In the genomic region with DNA sequence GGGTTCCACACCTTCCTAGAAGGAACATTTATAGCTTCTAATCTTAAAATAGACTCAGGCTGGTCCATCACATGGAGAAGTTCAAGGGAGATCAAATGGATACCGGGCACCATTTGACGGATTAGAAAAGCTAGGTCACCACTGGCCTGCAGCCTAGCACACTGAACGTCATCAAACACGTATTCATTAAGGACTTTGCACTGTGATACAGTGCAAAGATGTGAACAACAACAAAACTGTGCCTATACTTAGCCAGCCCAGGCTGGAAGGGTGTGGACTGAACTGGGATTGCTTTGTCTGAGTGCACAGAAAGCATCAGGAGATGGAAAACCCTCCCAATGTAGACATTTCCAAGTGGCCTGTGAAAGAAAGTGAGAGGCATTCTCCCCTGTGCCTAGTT, we compare ENCODE assay signal across 10 mouse cellular contexts. TPM values are rescaled to one million over a fixed set of nuclear protein-coding genes. Genes with fewer than 3 reads are reported as not detected.
DNase-seq lines count a peak whose midpoint lies in the region; TF ChIP-seq lines count a peak whose summit lies in the region.
"Had no signal": no experiment of that assay in that cellular context is flagged by ENCODE, and none has a peak within 500 bp of the region (broad histone marks: within the 10 kb centered on the region; RNA-seq: fewer than 3 reads in every experiment).

No protein-coding gene starts in this region.

- 79% methylated on average over 4 of the region's 4 CpGs for WGBS in heart, embryonic 10.5 days
- 87% methylated on average over 4 of the region's 4 CpGs for WGBS in midbrain, embryonic 10.5 days

- intact Hi-C loops in heart, postnatal 10 days (cut with DNase I) = no loop called here

- peaks cover 18% of the 10 kb centered on the region for H3K4me1 ChIP-seq in heart, embryonic 10.5 days
- H3K4me1 ChIP-seq in bone marrow macrophage, adult 2 months (ENCODE audit: control insufficient read depth, insufficient read depth, low read length) = peaks cover 7% of the 10 kb centered on the region; the same call in 1 of the 2 replicates
- H3K4me1 ChIP-seq in midbrain, embryonic 10.5 days = peaks cover 21% of the 10 kb centered on the region

- no peaks in the 10 kb centered on the region for H3K27me3 ChIP-seq in heart, embryonic 10.5 days (ENCODE audit: insufficient read depth, poor library complexity, severe bottlenecking)
- no peaks in the 10 kb centered on the region for H3K27me3 ChIP-seq in midbrain, embryonic 10.5 days (ENCODE audit: low read depth, poor library complexity, severe bottlenecking)

- H3K9me3 ChIP-seq in heart, embryonic 10.5 days = no peaks in the 10 kb centered on the region
- H3K9me3 ChIP-seq in midbrain, embryonic 10.5 days (replicated peaks) = no peaks in the 10 kb centered on the region
- H3K9me3 ChIP-seq: G1E had no signal

- peaks cover 16% of the 10 kb centered on the region for H3K36me3 ChIP-seq in heart, embryonic 10.5 days
- H3K36me3 ChIP-seq in midbrain, embryonic 10.5 days = peaks cover 19% of the 10 kb centered on the region
- H3K36me3 ChIP-seq: G1E had no signal

- TF ChIP-seq POLR2A in bone marrow macrophage, adult 2 months (IDR thresholded peaks at IDR 0.05; ENCODE audit: borderline replicate concordance, low read depth, low read length) = no peak

- no peak for DNase-seq in heart, embryonic 10.5 days (ENCODE audit: low spot score)
- DNase-seq in heart, postnatal 10 days = no peak
- DNase-seq in gastrocnemius, postnatal 25 days = peak; percentile 75
- DNase-seq in midbrain, embryonic 10.5 days (ENCODE audit: low spot score) = no peak
- no peak for DNase-seq in right cerebral cortex, adult 18-20 months
- DNase-seq in urinary bladder, postnatal 4 days (ENCODE audit: low spot score in 2 of 2) = no peak
- DNase-seq in lung, postnatal 25 days (ENCODE audit: low spot score) = no peak

- H3K27ac ChIP-seq in heart, embryonic 10.5 days = peak overlapping the region; percentile 93
- H3K27ac ChIP-seq in bone marrow macrophage, adult 2 months (ENCODE audit: insufficient read depth, low read depth, low read length) = peak overlapping the region; percentile 61
- H3K27ac ChIP-seq in midbrain, embryonic 10.5 days (replicated peaks) = peak overlapping the region; percentile 92

- TF ChIP-seq CTCF in bone marrow macrophage, adult 2 months (IDR thresholded peaks at IDR 0.05; ENCODE audit: low read depth, low read length) = no peak

- peak overlapping the region; percentile 61 for H3K4me3 ChIP-seq in heart, embryonic 10.5 days
- H3K4me3 ChIP-seq in bone marrow macrophage, adult 2 months (ENCODE audit: insufficient read depth, low read length) = peak overlapping the region; percentile 48; the same call in 1 of the 2 replicates
- peak overlapping the region; percentile 63 for H3K4me3 ChIP-seq in midbrain, embryonic 10.5 days

RNA-seq across cellular contexts. Expression of a gene that starts 0.8 kb away (rescaled TPM):
- polyA plus RNA-seq in heart, embryonic 10.5 days (2016; fragmentation: Nextera tagmentation; extraction: Ambion mirVana) = 9.5 and 12.9 TPM in 2 replicates
- 10 to 100 TPM; 12.4 to 16.7 TPM for total RNA-seq in heart, postnatal 10 days (2021)
- polyA plus RNA-seq in bone marrow macrophage, adult 2 months (2012; ENCODE audit: insufficient read depth, insufficient read length, missing spikeins) = 17.3 and 19.1 TPM in 2 replicates
- 10 to 100 TPM; 14.0 to 15.0 TPM for total RNA-seq in gastrocnemius, postnatal 25 days (2021)
- 17.1 and 21.8 TPM in 2 replicates for polyA plus RNA-seq in midbrain, embryonic 10.5 days (2016; fragmentation: Nextera tagmentation; extraction: Ambion mirVana)
- polyA plus RNA-seq: G1E had no signal

RNA-seq across cellular contexts. Expression of a gene that starts 16.4 kb away (rescaled TPM):
- 21.1 and 26.6 TPM in 2 replicates for polyA plus RNA-seq in heart, embryonic 10.5 days (2016; fragmentation: Nextera tagmentation; extraction: Ambion mirVana)
- total RNA-seq in heart, postnatal 10 days (2021) = 10 to 100 TPM; 14.4 to 15.7 TPM
- polyA plus RNA-seq in bone marrow macrophage, adult 2 months (2012; ENCODE audit: insufficient read depth, insufficient read length, missing spikeins) = 1.2 TPM in 1 of 2 replicates, not detected in the other
- total RNA-seq in gastrocnemius, postnatal 25 days (2021) = 10 to 100 TPM; 43.0 to 45.0 TPM
- 59.0 and 71.9 TPM in 2 replicates for polyA plus RNA-seq in midbrain, embryonic 10.5 days (2016; fragmentation: Nextera tagmentation; extraction: Ambion mirVana)
- polyA plus RNA-seq: G1E had no signal

RNA-seq across cellular contexts. Expression of a gene that starts 18.8 kb away (rescaled TPM):
- 10.5 and 18.2 TPM in 2 replicates for polyA plus RNA-seq in heart, embryonic 10.5 days (2016; fragmentation: Nextera tagmentation; extraction: Ambion mirVana)
- 100 to 1,000 TPM in 1 of 2 experiments, 10 to 100 TPM in 1; 86.7 to 106 TPM for total RNA-seq in heart, postnatal 10 days (2021)
- not detected in 2 replicates for polyA plus RNA-seq in bone marrow macrophage, adult 2 months (2012; ENCODE audit: insufficient read depth, insufficient read length, missing spikeins)
- 10 to 100 TPM; 19.7 to 35.5 TPM for total RNA-seq in gastrocnemius, postnatal 25 days (2021)
- polyA plus RNA-seq in midbrain, embryonic 10.5 days (2016; fragmentation: Nextera tagmentation; extraction: Ambion mirVana) = 0.51 and 1.3 TPM in 2 replicates
- polyA plus RNA-seq: G1E had no signal

RNA-seq across cellular contexts. Expression of a gene that starts 35.6 kb away (rescaled TPM):
- polyA plus RNA-seq in heart, embryonic 10.5 days (2016; fragmentation: Nextera tagmentation; extraction: Ambion mirVana) = not detected in 2 replicates
- total RNA-seq in heart, postnatal 10 days (2021) = not detected
- polyA plus RNA-seq in bone marrow macrophage, adult 2 months (2012; ENCODE audit: insufficient read depth, insufficient read length, missing spikeins) = not detected in 2 replicates
- total RNA-seq in gastrocnemius, postnatal 25 days (2021) = not detected
- polyA plus RNA-seq in midbrain, embryonic 10.5 days (2016; fragmentation: Nextera tagmentation; extraction: Ambion mirVana) = not detected in 2 replicates
- total RNA-seq: G1E had no signal
- polyA plus RNA-seq: G1E; gonadal fat pad, adult 2 months had no signal

RNA-seq across cellular contexts. Expression of a gene that starts 39.9 kb away (rescaled TPM):
- 31.9 and 33.2 TPM in 2 replicates for polyA plus RNA-seq in heart, embryonic 10.5 days (2016; fragmentation: Nextera tagmentation; extraction: Ambion mirVana)
- total RNA-seq in heart, postnatal 10 days (2021) = 10 to 100 TPM; 24.3 to 27.7 TPM
- 10.7 and 13.3 TPM in 2 replicates for polyA plus RNA-seq in bone marrow macrophage, adult 2 months (2012; ENCODE audit: insufficient read depth, insufficient read length, missing spikeins)
- total RNA-seq in gastrocnemius, postnatal 25 days (2021) = 10 to 100 TPM; 21.0 to 23.0 TPM
- 58.9 and 59.4 TPM in 2 replicates for polyA plus RNA-seq in midbrain, embryonic 10.5 days (2016; fragmentation: Nextera tagmentation; extraction: Ambion mirVana)
- polyA plus RNA-seq: G1E had no signal

Comparison
In these comparisons a context has a peak if more than half of its experiments do, and no peak if none do; other contexts are left out.
1. RNA of a gene that starts 16.4 kb away (polyA plus RNA-seq): 59.0 to 71.9 TPM in midbrain, embryonic 10.5 days and 21.1 to 26.6 TPM in heart, embryonic 10.5 days; 1.2 TPM in bone marrow macrophage, adult 2 months; every median in the first group is over 10 times any median in the second.
2. Peak in every context shown above with its lines, with median percentiles within 50 percentile points of each other: H3K27ac ChIP-seq and H3K4me3 ChIP-seq.